Mouse (Mus musculus): ENCODE results near the gene Adk. TPM values are rescaled to one million over a fixed set of nuclear protein-coding genes. Genes with fewer than 3 reads are reported as not detected.
A peak's percentile ranks its signal among the peaks of the same experiment; 100 is the strongest.

Adk gene
- polyA plus RNA-seq, 1 experiment from 2014 or later = 155 TPM

- WGBS = 81% methylated on average over 3 of the region's 3 CpGs
- no peak overlapping the region for H3K9ac ChIP-seq (ENCODE audit: low read depth, low read length)
- no peaks in the 10 kb centered on the region for H3K36me3 ChIP-seq (ENCODE audit: control insufficient read depth, insufficient read depth, low read length)
- no peak overlapping the region for H3K27ac ChIP-seq (ENCODE audit: low read depth, low read length)
- H3K4me1 ChIP-seq (ENCODE audit: control insufficient read depth, insufficient read depth, low read length) = no peaks in the 10 kb centered on the region
- H3K27me3 ChIP-seq (ENCODE audit: control insufficient read depth, insufficient read depth, low read length) = no peaks in the 10 kb centered on the region
- no peaks in the 10 kb centered on the region for H3K9me3 ChIP-seq (ENCODE audit: control insufficient read depth, low read length)
- no peak overlapping the region for H3K4me2 ChIP-seq (replicated peaks; ENCODE audit: low read depth, low read length)
- ATAC-seq (ENCODE audit: low FRiP score, low TSS enrichment) = no peak
- no peak overlapping the region for H3K4me3 ChIP-seq (ENCODE audit: low read length)
Measured at GRCm38 (mm10) chr14:21222206-21222605, 169.8 kb downstream of the Adk start.

DNA sequence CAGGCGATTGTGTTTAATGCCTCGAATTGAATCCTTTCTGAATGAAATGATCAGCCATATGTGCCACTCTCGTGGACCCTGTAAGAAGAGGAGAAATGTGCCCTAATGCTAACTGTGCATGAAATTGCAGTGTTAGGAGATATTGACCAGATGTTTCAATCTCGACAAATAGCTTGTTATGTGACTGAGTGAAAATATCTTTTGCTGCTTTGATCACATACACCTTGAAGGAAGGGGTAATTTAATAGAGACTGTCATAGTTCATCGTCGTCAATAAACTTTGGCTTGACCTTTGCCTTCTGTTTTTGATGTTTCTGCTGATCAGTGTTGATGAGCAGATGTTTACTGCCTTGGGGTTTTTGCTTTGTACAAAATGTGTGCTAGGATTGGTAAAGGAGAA, 171.1 kb downstream of the Adk start:
- Histone ChIP-seq H3K36me3 (ENCODE audit: control insufficient read depth, insufficient read depth, low read length) (no peaks in the 10 kb centered on the region), H3K27ac (ENCODE audit: low read depth, low read length) (no peak overlapping the region), H3K27me3 (ENCODE audit: control insufficient read depth, insufficient read depth, low read length) (no peaks in the 10 kb centered on the region), H3K9me3 (ENCODE audit: control insufficient read depth, low read length) (no peaks in the 10 kb centered on the region), H3K4me3 (ENCODE audit: low read length) (no peak overlapping the region), H3K4me2 (replicated peaks; ENCODE audit: low read depth, low read length) (no peak overlapping the region), H3K9ac (ENCODE audit: low read depth, low read length) (no peak overlapping the region), H3K4me1 (ENCODE audit: control insufficient read depth, insufficient read depth, low read length) (no peaks in the 10 kb centered on the region)
- no peak for ATAC-seq (ENCODE audit: low FRiP score, low TSS enrichment)
- 72% methylated on average over 6 of the region's 6 CpGs for WGBS

DNA sequence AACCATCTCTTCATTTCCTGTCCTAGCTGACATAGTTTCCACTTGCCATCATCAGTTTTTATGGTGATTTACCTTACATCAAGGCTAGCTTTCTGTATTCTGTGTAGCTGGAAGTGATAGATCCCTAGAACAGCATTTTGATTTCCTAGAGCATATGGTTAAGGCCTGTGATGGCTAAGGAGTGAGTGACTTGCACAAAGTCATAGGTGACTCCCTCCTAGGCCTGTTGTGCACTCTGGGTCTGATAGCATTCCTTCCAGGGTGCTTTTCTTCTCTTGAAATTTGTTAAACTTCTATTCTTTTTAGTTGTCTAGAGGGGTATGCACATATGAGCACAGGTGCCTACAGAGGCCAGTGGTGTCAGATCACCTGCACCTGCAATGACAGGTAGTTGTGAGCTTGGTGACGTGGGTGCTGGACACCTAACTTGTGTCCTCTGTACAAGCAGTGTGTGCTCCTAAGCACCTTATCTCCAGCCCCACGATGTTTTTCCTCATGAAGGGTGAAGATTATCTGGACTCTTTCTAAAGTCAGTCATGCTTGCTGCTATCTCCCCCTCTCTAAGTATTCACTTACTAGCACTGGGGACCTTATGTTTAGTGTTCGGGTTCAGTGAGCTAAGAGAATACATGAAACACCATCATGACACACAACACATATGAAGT, 171.7 kb downstream of the Adk start:
- no peaks in the 10 kb centered on the region for H3K36me3 ChIP-seq (ENCODE audit: control insufficient read depth, insufficient read depth, low read length)
- H3K9me3 ChIP-seq (ENCODE audit: control insufficient read depth, low read length) = no peaks in the 10 kb centered on the region
- no peak overlapping the region for H3K4me3 ChIP-seq (ENCODE audit: low read length)
- H3K4me1 ChIP-seq (ENCODE audit: control insufficient read depth, insufficient read depth, low read length) = no peaks in the 10 kb centered on the region
- H3K9ac ChIP-seq (ENCODE audit: low read depth, low read length) = no peak overlapping the region
- no peak overlapping the region for H3K27ac ChIP-seq (ENCODE audit: low read depth, low read length)
- no peak for ATAC-seq (ENCODE audit: low FRiP score, low TSS enrichment)
- no peak overlapping the region for H3K4me2 ChIP-seq (replicated peaks; ENCODE audit: low read depth, low read length)
- no peaks in the 10 kb centered on the region for H3K27me3 ChIP-seq (ENCODE audit: control insufficient read depth, insufficient read depth, low read length)
- 81% methylated on average over 3 of the region's 3 CpGs for WGBS

GRCm38 (mm10) chr14:21237051-21237450, 184.7 kb downstream of the Adk start:
- no peaks in the 10 kb centered on the region for H3K4me1 ChIP-seq (ENCODE audit: control insufficient read depth, insufficient read depth, low read length)
- no peak overlapping the region for H3K9ac ChIP-seq (ENCODE audit: low read depth, low read length)
- H3K4me3 ChIP-seq (ENCODE audit: low read length) = no peak overlapping the region
- no peaks in the 10 kb centered on the region for H3K27me3 ChIP-seq (ENCODE audit: control insufficient read depth, insufficient read depth, low read length)
- WGBS = 93% methylated on average over 2 of the region's 2 CpGs
- H3K36me3 ChIP-seq (ENCODE audit: control insufficient read depth, insufficient read depth, low read length) = no peaks in the 10 kb centered on the region
- H3K9me3 ChIP-seq (ENCODE audit: control insufficient read depth, low read length) = no peaks in the 10 kb centered on the region
- no peak overlapping the region for H3K4me2 ChIP-seq (replicated peaks; ENCODE audit: low read depth, low read length)
- no peak overlapping the region for H3K27ac ChIP-seq (ENCODE audit: low read depth, low read length)
- no peak for ATAC-seq (ENCODE audit: low FRiP score, low TSS enrichment)

- Histone ChIP-seq H3K4me3 (ENCODE audit: low read length) (no peak overlapping the region), H3K9ac (ENCODE audit: low read depth, low read length) (no peak overlapping the region), H3K36me3 (ENCODE audit: control insufficient read depth, insufficient read depth, low read length) (no peaks in the 10 kb centered on the region), H3K27ac (ENCODE audit: low read depth, low read length) (no peak overlapping the region), H3K4me2 (replicated peaks; ENCODE audit: low read depth, low read length) (no peak overlapping the region), H3K27me3 (ENCODE audit: control insufficient read depth, insufficient read depth, low read length) (no peaks in the 10 kb centered on the region), H3K4me1 (ENCODE audit: control insufficient read depth, insufficient read depth, low read length) (no peaks in the 10 kb centered on the region), H3K9me3 (ENCODE audit: control insufficient read depth, low read length) (no peaks in the 10 kb centered on the region)
- no peak for ATAC-seq (ENCODE audit: low FRiP score, low TSS enrichment)
- 75% methylated on average over 5 of the region's 5 CpGs for WGBS
Measured at GRCm38 (mm10) chr14:21241105-21241504, 188.7 kb downstream of the Adk start.

GRCm38 (mm10) chr14:21251386-21251785, 199.0 kb downstream of the Adk start:
- no peaks in the 10 kb centered on the region for H3K9me3 ChIP-seq (ENCODE audit: control insufficient read depth, low read length)
- H3K36me3 ChIP-seq (ENCODE audit: control insufficient read depth, insufficient read depth, low read length) = no peaks in the 10 kb centered on the region
- WGBS = 68% methylated on average over 5 of the region's 5 CpGs
- no peak overlapping the region for H3K4me2 ChIP-seq (replicated peaks; ENCODE audit: low read depth, low read length)
- no peak overlapping the region for H3K9ac ChIP-seq (ENCODE audit: low read depth, low read length)
- no peaks in the 10 kb centered on the region for H3K27me3 ChIP-seq (ENCODE audit: control insufficient read depth, insufficient read depth, low read length)
- ATAC-seq (ENCODE audit: low FRiP score, low TSS enrichment) = no peak
- H3K4me3 ChIP-seq (ENCODE audit: low read length) = no peak overlapping the region
- H3K4me1 ChIP-seq (ENCODE audit: control insufficient read depth, insufficient read depth, low read length) = peaks cover 12% of the 10 kb centered on the region; the same call in 1 of the 2 replicates
- H3K27ac ChIP-seq (ENCODE audit: low read depth, low read length) = no peak overlapping the region

DNA sequence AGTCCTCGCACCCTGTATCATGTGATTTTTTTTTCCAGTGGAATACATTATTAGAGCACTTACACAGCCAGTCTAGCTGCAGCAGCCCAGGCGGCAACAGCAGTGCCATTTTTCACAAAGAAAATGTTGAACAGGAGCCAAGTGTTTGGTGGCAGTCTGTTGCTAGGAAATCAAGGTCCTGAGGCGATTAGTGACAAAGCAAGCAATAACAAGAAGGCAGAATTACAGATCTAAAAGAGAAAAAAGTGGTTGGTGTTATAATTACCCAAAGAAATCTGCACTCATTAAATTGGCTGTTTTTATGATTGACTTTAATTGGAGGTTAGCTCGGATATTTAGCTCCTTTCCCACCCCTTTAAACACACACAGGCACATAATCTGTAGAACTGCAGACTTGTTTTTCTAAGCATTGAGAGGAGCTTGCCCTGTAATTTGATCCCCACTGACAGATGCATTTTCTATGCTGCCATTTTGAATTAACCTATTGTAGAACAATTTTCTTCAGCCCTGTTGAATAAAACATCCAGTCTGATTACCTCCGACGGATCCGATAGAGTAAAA, 200.0 kb downstream of the Adk start:
- Histone ChIP-seq H3K4me1 (ENCODE audit: control insufficient read depth, insufficient read depth, low read length) (peaks cover 12% of the 10 kb centered on the region; the same call in 1 of the 2 replicates), H3K27ac (ENCODE audit: low read depth, low read length) (no peak overlapping the region; the same call in 1 of the 2 replicates), H3K9me3 (ENCODE audit: control insufficient read depth, low read length) (no peaks in the 10 kb centered on the region), H3K4me2 (replicated peaks; ENCODE audit: low read depth, low read length) (peak overlapping the region; percentile 1), H3K9ac (ENCODE audit: low read depth, low read length) (no peak overlapping the region), H3K4me3 (ENCODE audit: low read length) (no peak overlapping the region), H3K36me3 (ENCODE audit: control insufficient read depth, insufficient read depth, low read length) (no peaks in the 10 kb centered on the region), H3K27me3 (ENCODE audit: control insufficient read depth, insufficient read depth, low read length) (no peaks in the 10 kb centered on the region)
- no peak for ATAC-seq (ENCODE audit: low FRiP score, low TSS enrichment)
- WGBS = 26% methylated on average over 7 of the region's 7 CpGs

- H3K4me3 ChIP-seq (ENCODE audit: low read length) = no peak overlapping the region
- WGBS = 69% methylated on average over 5 of the region's 5 CpGs
- H3K27ac ChIP-seq (ENCODE audit: low read depth, low read length) = no peak overlapping the region
- H3K9me3 ChIP-seq (ENCODE audit: control insufficient read depth, low read length) = no peaks in the 10 kb centered on the region
- ATAC-seq (ENCODE audit: low FRiP score, low TSS enrichment) = no peak
- H3K4me2 ChIP-seq (replicated peaks; ENCODE audit: low read depth, low read length) = no peak overlapping the region
- H3K4me1 ChIP-seq (ENCODE audit: control insufficient read depth, insufficient read depth, low read length) = peaks cover 12% of the 10 kb centered on the region; the same call in 1 of the 2 replicates
- no peaks in the 10 kb centered on the region for H3K36me3 ChIP-seq (ENCODE audit: control insufficient read depth, insufficient read depth, low read length)
- no peaks in the 10 kb centered on the region for H3K27me3 ChIP-seq (ENCODE audit: control insufficient read depth, insufficient read depth, low read length)
- H3K9ac ChIP-seq (ENCODE audit: low read depth, low read length) = no peak overlapping the region
Measured at GRCm38 (mm10) chr14:21253321-21253992, 201.1 kb downstream of the Adk start.

DNA sequence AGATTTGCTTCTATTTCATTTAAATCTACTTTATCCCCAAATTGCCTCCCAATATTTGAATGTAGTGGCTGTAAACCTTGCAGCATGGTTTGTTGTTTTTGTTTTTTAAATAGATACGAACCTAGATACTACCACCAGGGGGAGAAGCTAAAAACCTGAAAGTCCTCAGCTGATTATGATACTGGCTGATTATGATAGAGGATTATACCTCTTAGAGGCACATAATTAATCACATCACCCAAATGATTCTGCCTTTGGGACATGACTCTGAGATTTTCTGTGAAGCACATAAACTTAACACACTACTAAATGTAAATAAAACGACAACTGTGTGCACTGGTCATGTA, 201.6 kb downstream of the Adk start:
- Histone ChIP-seq H3K27ac (ENCODE audit: low read depth, low read length) (no peak overlapping the region), H3K27me3 (ENCODE audit: control insufficient read depth, insufficient read depth, low read length) (no peaks in the 10 kb centered on the region), H3K4me1 (ENCODE audit: control insufficient read depth, insufficient read depth, low read length) (peaks cover 12% of the 10 kb centered on the region; the same call in 1 of the 2 replicates), H3K9me3 (ENCODE audit: control insufficient read depth, low read length) (no peaks in the 10 kb centered on the region), H3K9ac (ENCODE audit: low read depth, low read length) (no peak overlapping the region), H3K36me3 (ENCODE audit: control insufficient read depth, insufficient read depth, low read length) (no peaks in the 10 kb centered on the region), H3K4me2 (replicated peaks; ENCODE audit: low read depth, low read length) (no peak overlapping the region), H3K4me3 (ENCODE audit: low read length) (no peak overlapping the region)
- WGBS = 68% methylated on average over 2 of the region's 2 CpGs
- no peak for ATAC-seq (ENCODE audit: low FRiP score, low TSS enrichment)
